Mouse (Mus musculus): ENCODE measurements around the gene Immp2l. TPM values are rescaled to one million over a fixed set of nuclear protein-coding genes. Genes with fewer than 3 reads are reported as not detected.

Gene Immp2l
- polyA plus RNA-seq, 1 experiment = 2.8 TPM

DNA sequence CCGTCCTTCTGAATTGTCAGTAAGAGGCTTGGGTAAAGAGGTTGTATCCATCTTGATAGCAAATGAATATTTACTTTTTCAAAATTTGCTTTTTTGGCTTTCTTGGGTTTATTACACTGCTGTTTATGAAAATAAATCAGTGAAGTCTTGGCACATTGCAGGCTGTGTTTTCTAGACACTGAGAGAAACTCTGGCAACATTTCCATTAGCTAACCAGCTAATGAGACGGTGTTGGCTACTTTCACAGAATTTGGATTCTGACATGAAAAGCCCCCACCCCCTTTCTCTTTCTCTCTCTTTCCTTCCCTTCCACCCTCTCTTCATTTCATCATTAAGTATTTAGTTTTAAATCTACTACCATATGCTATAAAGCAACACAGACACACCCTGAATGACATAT is 496.4 kb downstream of the Immp2l start:
- TF ChIP-seq CTCF (IDR thresholded peaks at IDR 0.05; ENCODE audit: extremely low read depth, insufficient read length, insufficient replicate concordance, low read depth, low read length) = no peak
- Histone ChIP-seq H3K4me3 (ENCODE audit: low read depth, low read length) (no peak overlapping the region), H3K27ac (ENCODE audit: insufficient read depth, low read depth, low read length) (no peak overlapping the region), H3K4me1 (ENCODE audit: control insufficient read depth, insufficient read depth, insufficient read length, low read length) (no peaks in the 10 kb centered on the region), H3K36me3 (ENCODE audit: control insufficient read depth, insufficient read depth, low read length) (no peaks in the 10 kb centered on the region), H3K27me3 (ENCODE audit: control insufficient read depth, insufficient read depth, low read length) (no peaks in the 10 kb centered on the region)
- 67% methylated on average over 2 of the region's 2 CpGs for WGBS

DNA sequence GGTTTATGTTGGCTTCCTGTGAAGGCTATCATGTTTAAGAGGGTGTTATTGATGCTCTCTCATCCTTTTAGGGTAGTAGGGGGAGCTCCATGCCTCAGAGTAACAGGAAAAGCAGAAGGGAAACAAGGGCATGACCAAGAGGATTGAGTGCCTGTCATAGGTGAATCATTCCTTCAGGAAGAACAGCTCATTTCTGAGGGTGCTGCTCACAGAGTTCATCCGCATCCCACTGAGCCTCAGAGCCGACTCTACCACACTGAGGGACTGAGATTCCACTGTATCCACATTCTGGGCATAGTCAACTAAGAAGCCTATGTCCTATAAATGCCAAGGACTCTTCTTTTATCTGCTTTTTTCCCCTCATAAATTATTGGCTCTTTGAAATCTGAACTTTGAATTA is 497.8 kb downstream of the Immp2l start:
- Histone ChIP-seq H3K27ac (ENCODE audit: insufficient read depth, low read depth, low read length) (no peak overlapping the region), H3K27me3 (ENCODE audit: control insufficient read depth, insufficient read depth, low read length) (no peaks in the 10 kb centered on the region), H3K4me1 (ENCODE audit: control insufficient read depth, insufficient read depth, insufficient read length, low read length) (no peaks in the 10 kb centered on the region), H3K36me3 (ENCODE audit: control insufficient read depth, insufficient read depth, low read length) (no peaks in the 10 kb centered on the region), H3K4me3 (ENCODE audit: low read depth, low read length) (no peak overlapping the region)
- TF ChIP-seq POLR2A (IDR thresholded peaks at IDR 0.05; ENCODE audit: low read depth, low read length) (no peak), CTCF (IDR thresholded peaks at IDR 0.05; ENCODE audit: extremely low read depth, insufficient read length, insufficient replicate concordance, low read depth, low read length) (no peak)
- 90% methylated on average over 2 of the region's 2 CpGs for WGBS

DNA sequence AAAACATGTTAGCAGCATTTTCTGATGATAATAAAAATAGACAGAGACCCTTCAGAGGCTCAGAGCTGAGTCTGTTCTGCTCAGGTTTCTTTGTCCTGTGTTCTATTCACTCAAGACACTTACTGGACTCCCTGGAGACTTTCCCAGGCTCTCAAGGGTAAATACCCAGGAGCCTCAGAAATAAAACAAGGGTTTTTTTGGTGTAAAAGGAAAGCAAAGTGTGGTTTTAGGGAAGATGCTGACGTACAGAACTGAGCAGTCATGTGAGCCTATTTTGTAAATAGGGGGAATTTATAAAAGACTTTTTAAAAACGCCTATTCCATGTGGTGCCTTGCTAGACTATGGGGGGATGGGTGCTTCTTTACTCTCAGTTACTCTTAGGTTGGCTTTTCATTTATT is 502.8 kb downstream of the Immp2l start:
- H3K36me3 ChIP-seq (ENCODE audit: control insufficient read depth, insufficient read depth, low read length) = no peaks in the 10 kb centered on the region
- H3K4me3 ChIP-seq (ENCODE audit: low read depth, low read length) = no peak overlapping the region
- TF ChIP-seq POLR2A (IDR thresholded peaks at IDR 0.05; ENCODE audit: low read depth, low read length) (no peak), CTCF (IDR thresholded peaks at IDR 0.05; ENCODE audit: extremely low read depth, insufficient read length, insufficient replicate concordance, low read depth, low read length) (no peak)
- no peaks in the 10 kb centered on the region for H3K4me1 ChIP-seq (ENCODE audit: control insufficient read depth, insufficient read depth, insufficient read length, low read length)
- H3K27me3 ChIP-seq (ENCODE audit: control insufficient read depth, insufficient read depth, low read length) = no peaks in the 10 kb centered on the region
- H3K27ac ChIP-seq (ENCODE audit: insufficient read depth, low read depth, low read length) = no peak overlapping the region
- WGBS = 74% methylated on average over 2 of the region's 2 CpGs

DNA sequence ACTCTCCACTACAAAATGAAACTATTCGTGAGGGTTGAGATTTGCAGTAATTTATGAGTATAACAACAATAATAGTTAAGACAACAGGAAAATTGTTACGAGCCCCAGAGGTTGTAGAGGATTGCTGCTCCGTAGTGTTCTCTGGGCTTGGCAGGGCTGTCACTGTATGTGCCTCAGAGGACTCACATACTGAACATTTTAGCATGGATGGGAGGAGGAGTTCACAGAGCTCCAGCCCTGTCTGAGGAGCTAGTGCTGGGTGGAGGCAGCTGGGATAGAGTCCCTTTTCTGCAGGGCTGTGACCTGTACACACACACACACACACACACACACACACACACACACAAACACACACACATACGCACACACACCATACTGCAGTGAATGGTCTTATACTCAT is 504.5 kb downstream of the Immp2l start:
- TF ChIP-seq POLR2A (IDR thresholded peaks at IDR 0.05; ENCODE audit: low read depth, low read length) (no peak), CTCF (IDR thresholded peaks at IDR 0.05; ENCODE audit: extremely low read depth, insufficient read length, insufficient replicate concordance, low read depth, low read length) (no peak)
- no peaks in the 10 kb centered on the region for H3K27me3 ChIP-seq (ENCODE audit: control insufficient read depth, insufficient read depth, low read length)
- WGBS = 57% methylated on average over 4 of the region's 4 CpGs
- no peak overlapping the region for H3K27ac ChIP-seq (ENCODE audit: insufficient read depth, low read depth, low read length)
- H3K4me3 ChIP-seq (ENCODE audit: low read depth, low read length) = no peak overlapping the region
- no peaks in the 10 kb centered on the region for H3K4me1 ChIP-seq (ENCODE audit: control insufficient read depth, insufficient read depth, insufficient read length, low read length)
- no peaks in the 10 kb centered on the region for H3K36me3 ChIP-seq (ENCODE audit: control insufficient read depth, insufficient read depth, low read length)

DNA sequence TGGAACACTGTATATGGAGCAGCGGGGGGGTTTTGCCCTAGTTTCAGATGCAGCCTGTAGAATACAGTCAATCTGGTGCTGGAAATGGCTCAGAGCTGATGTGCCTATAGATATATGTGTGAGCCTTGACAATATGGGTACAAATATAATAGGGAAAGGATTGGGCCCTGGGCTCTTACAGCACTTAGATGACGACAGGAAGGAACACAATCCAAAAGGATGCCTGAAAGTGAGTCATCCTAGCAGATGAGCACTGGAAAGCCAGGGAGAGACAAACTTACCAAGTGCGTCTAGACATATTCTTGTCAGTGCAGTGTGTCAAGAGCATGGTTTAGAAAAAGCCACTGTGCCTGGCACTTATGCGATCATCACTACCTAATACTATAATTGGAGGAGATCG is 516.1 kb downstream of the Immp2l start:
- no peaks in the 10 kb centered on the region for H3K36me3 ChIP-seq (ENCODE audit: control insufficient read depth, insufficient read depth, low read length)
- no peak overlapping the region for H3K4me3 ChIP-seq (ENCODE audit: low read depth, low read length)
- no peak overlapping the region for H3K27ac ChIP-seq (ENCODE audit: insufficient read depth, low read depth, low read length)
- H3K4me1 ChIP-seq (ENCODE audit: control insufficient read depth, insufficient read depth, insufficient read length, low read length) = no peaks in the 10 kb centered on the region
- no peaks in the 10 kb centered on the region for H3K27me3 ChIP-seq (ENCODE audit: control insufficient read depth, insufficient read depth, low read length)
- WGBS = 93% methylated on average over 5 of the region's 5 CpGs
- TF ChIP-seq POLR2A (IDR thresholded peaks at IDR 0.05; ENCODE audit: low read depth, low read length) (no peak), CTCF (IDR thresholded peaks at IDR 0.05; ENCODE audit: extremely low read depth, insufficient read length, insufficient replicate concordance, low read depth, low read length) (no peak)

DNA sequence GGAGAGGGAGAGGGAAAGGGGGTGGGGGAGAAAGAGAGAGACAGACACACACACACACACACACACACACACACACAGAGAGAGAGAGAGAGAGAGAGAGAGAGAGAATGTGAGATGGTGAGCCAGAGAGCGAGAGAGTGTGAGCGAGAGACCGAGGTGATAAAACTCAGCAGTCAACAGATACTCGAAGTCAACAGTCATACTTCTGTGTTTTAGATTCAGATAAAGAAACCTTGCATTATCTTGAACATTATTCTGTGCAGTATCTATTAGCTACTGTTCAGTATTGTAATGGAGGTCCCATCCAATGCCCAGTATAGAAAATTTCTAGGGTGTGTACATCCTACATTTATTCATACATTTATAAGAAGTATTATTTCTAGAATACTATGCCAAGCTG is 527.7 kb downstream of the Immp2l start:
- WGBS = 88% methylated on average over 4 of the region's 4 CpGs
- TF ChIP-seq CTCF (IDR thresholded peaks at IDR 0.05; ENCODE audit: extremely low read depth, insufficient read length, insufficient replicate concordance, low read depth, low read length) (no peak), POLR2A (IDR thresholded peaks at IDR 0.05; ENCODE audit: low read depth, low read length) (no peak)
- Histone ChIP-seq H3K27ac (ENCODE audit: insufficient read depth, low read depth, low read length) (no peak overlapping the region), H3K4me1 (ENCODE audit: control insufficient read depth, insufficient read depth, insufficient read length, low read length) (no peaks in the 10 kb centered on the region), H3K4me3 (ENCODE audit: low read depth, low read length) (no peak overlapping the region), H3K36me3 (ENCODE audit: control insufficient read depth, insufficient read depth, low read length) (no peaks in the 10 kb centered on the region), H3K27me3 (ENCODE audit: control insufficient read depth, insufficient read depth, low read length) (no peaks in the 10 kb centered on the region)

DNA sequence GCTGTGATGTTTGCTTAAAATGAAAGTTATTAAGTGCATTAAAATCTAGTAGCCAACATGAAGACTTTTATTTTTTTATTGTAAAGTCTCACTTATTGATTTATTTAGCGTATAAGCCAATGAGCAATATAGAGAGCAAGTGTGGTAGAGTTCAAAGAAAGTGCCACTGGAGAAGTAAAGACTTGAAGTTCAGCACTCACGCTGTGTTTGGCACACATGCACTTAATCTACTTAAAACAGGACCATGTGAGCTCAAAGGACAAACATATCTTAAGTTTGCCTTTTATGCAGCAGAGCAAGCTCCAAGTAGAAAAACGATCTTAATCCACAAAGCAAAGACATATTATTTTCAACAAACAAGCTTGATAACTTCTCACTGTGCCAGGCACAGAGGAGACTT is 533.9 kb downstream of the Immp2l start:
- no peak for TF ChIP-seq CTCF (IDR thresholded peaks at IDR 0.05; ENCODE audit: extremely low read depth, insufficient read length, insufficient replicate concordance, low read depth, low read length)
- TF ChIP-seq POLR2A (IDR thresholded peaks at IDR 0.05; ENCODE audit: low read depth, low read length) = no peak
- no peaks in the 10 kb centered on the region for H3K4me1 ChIP-seq (ENCODE audit: control insufficient read depth, insufficient read depth, insufficient read length, low read length)
- no peaks in the 10 kb centered on the region for H3K36me3 ChIP-seq (ENCODE audit: control insufficient read depth, insufficient read depth, low read length)
- no peak overlapping the region for H3K4me3 ChIP-seq (ENCODE audit: low read depth, low read length)
- H3K27ac ChIP-seq (ENCODE audit: insufficient read depth, low read depth, low read length) = no peak overlapping the region
- WGBS = 59% methylated on average over 3 of the region's 3 CpGs
- H3K27me3 ChIP-seq (ENCODE audit: control insufficient read depth, insufficient read depth, low read length) = no peaks in the 10 kb centered on the region

Measured in small intestine, adult 2 months (tissue).